Comparison of ENCODE assay signal across 9 mouse cellular contexts in genomic region chr2:75605634-75606033, GRCm38 (mm10). TPM values are rescaled to one million over a fixed set of nuclear protein-coding genes. Genes with fewer than 3 reads are reported as not detected.
DNase-seq lines count a peak whose midpoint lies in the region; ATAC-seq lines count a peak whose summit lies in the region.
"Had no signal": no experiment of that assay in that cellular context is flagged by ENCODE, and none has a peak within 500 bp of the region (broad histone marks: within the 10 kb centered on the region; RNA-seq: fewer than 3 reads in every experiment).

No protein-coding gene starts in this region.

- H3K4me3 ChIP-seq in midbrain, embryonic 11.5 days (ENCODE audit: low read depth, low read length): no peak overlapping the region
- no peak overlapping the region for H3K4me3 ChIP-seq in midbrain, embryonic 10.5 days
- H3K4me3 ChIP-seq in hindbrain, embryonic 11.5 days (ENCODE audit: low read depth, low read length): no peak overlapping the region
- H3K4me3 ChIP-seq in neural tube, embryonic 11.5 days (ENCODE audit: low read depth, low read length): no peak overlapping the region

- H3K4me1 ChIP-seq in midbrain, embryonic 11.5 days (ENCODE audit: control insufficient read depth, insufficient read depth, low read length): peaks cover 5% of the 10 kb centered on the region; the same call in 1 of the 2 replicates
- H3K4me1 ChIP-seq in midbrain, embryonic 10.5 days: peaks cover 18% of the 10 kb centered on the region
- H3K4me1 ChIP-seq in hindbrain, embryonic 11.5 days (replicated peaks; ENCODE audit: control insufficient read depth, insufficient read depth, low read length): no peaks in the 10 kb centered on the region
- peaks cover 9% of the 10 kb centered on the region; the same call in 1 of the 2 replicates for H3K4me1 ChIP-seq in neural tube, embryonic 11.5 days (ENCODE audit: control insufficient read depth, insufficient read depth, low read length)

- intact Hi-C loops in left cerebral cortex, postnatal 4 days (cut with DNase I): loop anchor here (2.0 to 10.0 kb wide), 6 partner anchors 59 to 499 kb away; no protein-coding TSS in a partner anchor

- H3K36me3 ChIP-seq in midbrain, embryonic 11.5 days (ENCODE audit: control insufficient read depth, insufficient read depth, low read length): no peaks in the 10 kb centered on the region
- no peaks in the 10 kb centered on the region for H3K36me3 ChIP-seq in midbrain, embryonic 10.5 days
- H3K36me3 ChIP-seq in hindbrain, embryonic 11.5 days (ENCODE audit: control insufficient read depth, insufficient read depth, low read length): no peaks in the 10 kb centered on the region
- no peaks in the 10 kb centered on the region for H3K36me3 ChIP-seq in neural tube, embryonic 11.5 days (ENCODE audit: control insufficient read depth, insufficient read depth, low read length)

- DNase-seq in midbrain, embryonic 11.5 days (ENCODE audit: low spot score, missing footprints): peak; percentile 92
- DNase-seq in midbrain, embryonic 10.5 days (ENCODE audit: low spot score): no peak
- DNase-seq in R1 (ENCODE audit: low read depth, low spot score): peak; percentile 64
- DNase-seq in hindbrain, embryonic 11.5 days (ENCODE audit: low spot score): peak; percentile 84
- DNase-seq in left cerebral cortex, postnatal 4 days: peak; percentile 48
- peak; percentile 68 for DNase-seq in neural tube, embryonic 11.5 days (ENCODE audit: low spot score)
- no peak for DNase-seq in urinary bladder, adult 2 months (ENCODE audit: low spot score)

- H3K4me2 ChIP-seq in midbrain, embryonic 11.5 days: no peak overlapping the region
- no peak overlapping the region for H3K4me2 ChIP-seq in hindbrain, embryonic 11.5 days (replicated peaks; ENCODE audit: low read depth, low read length)
- no peak overlapping the region for H3K4me2 ChIP-seq in neural tube, embryonic 11.5 days (ENCODE audit: low read depth)

- H3K9ac ChIP-seq in midbrain, embryonic 11.5 days (ENCODE audit: low read length): no peak overlapping the region
- no peak overlapping the region for H3K9ac ChIP-seq in hindbrain, embryonic 11.5 days (ENCODE audit: low read depth, low read length)
- H3K9ac ChIP-seq in neural tube, embryonic 11.5 days (ENCODE audit: low read length): no peak overlapping the region

- H3K27me3 ChIP-seq in midbrain, embryonic 11.5 days (ENCODE audit: control insufficient read depth, insufficient read depth, low read length): peaks cover 12% of the 10 kb centered on the region
- peaks cover 48% of the 10 kb centered on the region for H3K27me3 ChIP-seq in midbrain, embryonic 10.5 days (ENCODE audit: low read depth, poor library complexity, severe bottlenecking)
- H3K27me3 ChIP-seq in hindbrain, embryonic 11.5 days (ENCODE audit: control insufficient read depth, insufficient read depth, low read length): no peaks in the 10 kb centered on the region; the same call in 1 of the 2 replicates
- H3K27me3 ChIP-seq in neural tube, embryonic 11.5 days (ENCODE audit: control insufficient read depth, insufficient read depth, low read length): 0 out of 2 replicates have a peak, but pooled peaks cover 4% of the 10 kb centered on the region

- 4% methylated on average over 7 of the region's 7 CpGs for WGBS in midbrain, embryonic 11.5 days
- 2% methylated on average over 7 of the region's 7 CpGs for WGBS in midbrain, embryonic 10.5 days
- 4% methylated on average over 7 of the region's 7 CpGs for WGBS in hindbrain, embryonic 11.5 days
- WGBS in neural tube, embryonic 11.5 days: 4% methylated on average over 7 of the region's 7 CpGs

- H3K9me3 ChIP-seq in midbrain, embryonic 11.5 days (ENCODE audit: control insufficient read depth, low read length): no peaks in the 10 kb centered on the region
- H3K9me3 ChIP-seq in midbrain, embryonic 10.5 days (replicated peaks): no peaks in the 10 kb centered on the region
- H3K9me3 ChIP-seq in hindbrain, embryonic 11.5 days (ENCODE audit: control insufficient read depth, low read length): no peaks in the 10 kb centered on the region
- H3K9me3 ChIP-seq in neural tube, embryonic 11.5 days (ENCODE audit: control insufficient read depth, low read length): no peaks in the 10 kb centered on the region

- H3K27ac ChIP-seq in midbrain, embryonic 11.5 days (ENCODE audit: low read depth, low read length): no peak overlapping the region
- H3K27ac ChIP-seq in midbrain, embryonic 10.5 days (replicated peaks): no peak overlapping the region
- no peak overlapping the region for H3K27ac ChIP-seq in hindbrain, embryonic 11.5 days (ENCODE audit: low read depth, low read length)
- no peak overlapping the region for H3K27ac ChIP-seq in neural tube, embryonic 11.5 days (ENCODE audit: low read depth, low read length)
- H3K27ac ChIP-seq: macrophage had no signal

- no peak for ATAC-seq in midbrain, embryonic 11.5 days (ENCODE audit: low FRiP score)
- 0 out of 2 replicates have a peak, but pooled peaks have one; percentile 41 for ATAC-seq in common myeloid progenitor, adult 5-6 weeks (replicated peaks; ENCODE audit: low read depth, poor library complexity, severe bottlenecking)
- ATAC-seq in hindbrain, embryonic 11.5 days (ENCODE audit: low FRiP score): no peak
- ATAC-seq in neural tube, embryonic 11.5 days (ENCODE audit: insufficient read depth, low FRiP score, low TSS enrichment): no peak

RNA-seq across cellular contexts. Expression of gene Hnrnpa3, which starts 53.4 kb away (rescaled TPM):
- 310 and 336 TPM in 2 replicates for polyA plus RNA-seq in midbrain, embryonic 11.5 days (2014; fragmentation: Nextera tagmentation; extraction: Ambion mirVana)
- polyA plus RNA-seq in midbrain, embryonic 10.5 days (2016; fragmentation: Nextera tagmentation; extraction: Ambion mirVana): 337 and 348 TPM in 2 replicates
- total RNA-seq in common myeloid progenitor, adult 5-6 weeks (2017): 329 and 360 TPM in 2 replicates
- polyA plus RNA-seq in hindbrain, embryonic 11.5 days (2014; fragmentation: Nextera tagmentation; extraction: Ambion mirVana): 304 and 320 TPM in 2 replicates
- total RNA-seq in left cerebral cortex, postnatal 4 days (2021): 100 to 1,000 TPM; 456 to 465 TPM
- polyA plus RNA-seq in neural tube, embryonic 11.5 days (2014; fragmentation: Nextera tagmentation; extraction: Ambion mirVana): 292 and 301 TPM in 2 replicates
- polyA plus RNA-seq in urinary bladder, adult 2 months (2012; rRNA removed): 222 and 271 TPM in 2 replicates

Comparison
In these comparisons a context has a peak if more than half of its experiments do, and no peak if none do; other contexts are left out.
1. DNase-seq: peak in midbrain, embryonic 11.5 days (single experiment), R1 (single experiment), hindbrain, embryonic 11.5 days (single experiment), left cerebral cortex, postnatal 4 days (single experiment) and neural tube, embryonic 11.5 days (single experiment); none in midbrain, embryonic 10.5 days (single experiment) and urinary bladder, adult 2 months (single experiment).